Mouse (Mus musculus): Measurements from ENCODE around the gene Adap1.
A peak's percentile ranks its signal among the peaks of the same experiment; 100 is the strongest.

The Adap1 gene

GRCm38 (mm10) chr5:139252081-139252909, 73.1 kb downstream of the Adap1 start, which contains the start of gene Get4:
TSS of gene Get4 (plus strand) at chr5:139252324.
- peak; percentile 100 for DNase-seq (ENCODE audit: low read depth, low spot score)

- DNase-seq (ENCODE audit: low read depth, low spot score), result no peak
These were observed 73.7 kb downstream of the Adap1 start for GRCm38 (mm10) chr5:139251736-139252080.

GRCm38 (mm10) chr5:139251279-139251678, 74.1 kb downstream of the Adap1 start:
- DNase-seq (ENCODE audit: low read depth, low spot score), result no peak

GRCm38 (mm10) chr5:139248846-139249245, 76.6 kb downstream of the Adap1 start:
- DNase-seq (ENCODE audit: low read depth, low spot score), result no peak

GRCm38 (mm10) chr5:139247767-139248166, 77.7 kb downstream of the Adap1 start:
- DNase-seq (ENCODE audit: low read depth, low spot score), result no peak

- DNase-seq (ENCODE audit: low read depth, low spot score), result no peak
These were observed 82.0 kb downstream of the Adap1 start for GRCm38 (mm10) chr5:139243384-139243783.

GRCm38 (mm10) chr5:139241022-139241761, 84.2 kb downstream of the Adap1 start:
- DNase-seq (ENCODE audit: low read depth, low spot score), result peak; percentile 12

GRCm38 (mm10) chr5:139237436-139237835, 88.0 kb downstream of the Adap1 start:
- no peak for DNase-seq (ENCODE audit: low read depth, low spot score)

GRCm38 (mm10) chr5:139234423-139234822, 91.0 kb downstream of the Adap1 start:
- no peak for DNase-seq (ENCODE audit: low read depth, low spot score)

GRCm38 (mm10) chr5:139232083-139232482, 93.3 kb downstream of the Adap1 start:
- DNase-seq (ENCODE audit: low read depth, low spot score), result no peak

- no peak for DNase-seq (ENCODE audit: low read depth, low spot score)
These were observed 95.7 kb downstream of the Adap1 start for GRCm38 (mm10) chr5:139229716-139230115.

GRCm38 (mm10) chr5:139228318-139228717, 97.1 kb downstream of the Adap1 start:
- DNase-seq (ENCODE audit: low read depth, low spot score), result no peak

GRCm38 (mm10) chr5:139227645-139228044, 97.8 kb downstream of the Adap1 start:
- DNase-seq (ENCODE audit: low read depth, low spot score), result no peak

GRCm38 (mm10) chr5:139227236-139227635, 98.2 kb downstream of the Adap1 start:
- no peak for DNase-seq (ENCODE audit: low read depth, low spot score)

GRCm38 (mm10) chr5:139223331-139223730, 102.1 kb downstream of the Adap1 start:
- no peak for DNase-seq (ENCODE audit: low read depth, low spot score)
